16 mouse cellular contexts compared by ENCODE assay signal in genomic region chr13:54250346-54250745, GRCm38 (mm10). TPM values are rescaled to one million over a fixed set of nuclear protein-coding genes. Genes with fewer than 3 reads are reported as not detected.
"Had no signal": no experiment of that assay in that cellular context is flagged by ENCODE, and none has a peak within 500 bp of the region (broad histone marks: within the 10 kb centered on the region; RNA-seq: fewer than 3 reads in every experiment).

No protein-coding gene starts in this region.

- H3K27me3 ChIP-seq: neural tube, embryonic 13.5 days; stomach, embryonic 15.5 days had no signal

- H3K9me3 ChIP-seq: limb, embryonic 12.5 days; midbrain, embryonic 12.5 days; neural tube, embryonic 13.5 days; stomach, embryonic 15.5 days had no signal

- H3K4me2 ChIP-seq: limb, embryonic 12.5 days; midbrain, embryonic 12.5 days; neural tube, embryonic 13.5 days; stomach, embryonic 15.5 days had no signal

- DNase-seq: kidney, adult 18-20 months; kidney, postnatal 10 days; kidney, postnatal 4 days; lung, adult 18-20 months; lung, postnatal 4 days; right cerebral cortex, postnatal 14 days; thymus, adult 2 months; thymus, postnatal 25 days had no signal

- ATAC-seq: lung, postnatal 0 days had no signal

- H3K4me3 ChIP-seq: layer of hippocampus, adult 2 months; limb, embryonic 12.5 days; midbrain, embryonic 12.5 days; neural tube, embryonic 13.5 days; stomach, embryonic 15.5 days had no signal

- H3K27ac ChIP-seq: layer of hippocampus, adult 2 months; limb, embryonic 12.5 days; liver, embryonic 14.5 days; midbrain, embryonic 12.5 days; neural tube, embryonic 13.5 days; stomach, embryonic 15.5 days had no signal

- H3K9ac ChIP-seq: limb, embryonic 12.5 days; liver, embryonic 14.5 days; midbrain, embryonic 12.5 days; neural tube, embryonic 13.5 days; stomach, embryonic 15.5 days had no signal

- H3K36me3 ChIP-seq: limb, embryonic 12.5 days; midbrain, embryonic 12.5 days; neural tube, embryonic 13.5 days; stomach, embryonic 15.5 days had no signal

RNA-seq across cellular contexts. Expression of gene Hrh2, which starts 58.4 kb away (rescaled TPM):
- polyA plus RNA-seq: kidney, embryonic 14.5 days; limb, embryonic 12.5 days had no signal
